Mouse (Mus musculus) embryo, embryonic 10.5 days (tissue): Measurements from ENCODE around the gene Olfr370.
A peak's percentile ranks its signal among the peaks of the same experiment; 100 is the strongest.

ENCODE experiments used
- DNase-seq: peaks from one replicate; pipeline ENCODE4 v3.0.0-alpha.2; 2015; ENCODE audit warnings: low spot score

Gene Olfr370

GRCm38 (mm10) chr8:83575561-83576515, 40.3 kb downstream of the Olfr370 start:
- DNase-seq: no peak

- no peak for DNase-seq
Measured at GRCm38 (mm10) chr8:83576516-83576895, 40.9 kb downstream of the Olfr370 start.

GRCm38 (mm10) chr8:83576921-83577320, 41.3 kb downstream of the Olfr370 start:
- DNase-seq: no peak

- no peak for DNase-seq
Measured at GRCm38 (mm10) chr8:83577384-83577791, 41.8 kb downstream of the Olfr370 start.

GRCm38 (mm10) chr8:83578131-83579055, 42.8 kb downstream of the Olfr370 start:
- DNase-seq: no peak

- no peak for DNase-seq
Measured at GRCm38 (mm10) chr8:83579676-83580075, 44.1 kb downstream of the Olfr370 start.

GRCm38 (mm10) chr8:83580826-83581225, 45.2 kb downstream of the Olfr370 start:
- DNase-seq: no peak

GRCm38 (mm10) chr8:83582226-83582625, 46.6 kb downstream of the Olfr370 start:
- DNase-seq: no peak

GRCm38 (mm10) chr8:83583236-83583635, 47.7 kb downstream of the Olfr370 start:
- no peak for DNase-seq

GRCm38 (mm10) chr8:83584771-83585170, 49.2 kb downstream of the Olfr370 start:
- DNase-seq: no peak

- DNase-seq: no peak
Measured at GRCm38 (mm10) chr8:83585333-83585732, 49.8 kb downstream of the Olfr370 start.

- no peak for DNase-seq
Measured at GRCm38 (mm10) chr8:83587644-83588043, 52.1 kb downstream of the Olfr370 start.

GRCm38 (mm10) chr8:83588886-83589285, 53.3 kb downstream of the Olfr370 start:
- no peak for DNase-seq

GRCm38 (mm10) chr8:83590488-83591023, 55.0 kb downstream of the Olfr370 start:
- no peak for DNase-seq

GRCm38 (mm10) chr8:83592682-83593081, 57.1 kb downstream of the Olfr370 start:
- no peak for DNase-seq

- DNase-seq: peak; percentile 44
Measured at GRCm38 (mm10) chr8:83593325-83594166, 58.0 kb downstream of the Olfr370 start.

GRCm38 (mm10) chr8:83594167-83595049, 58.8 kb downstream of the Olfr370 start:
- DNase-seq: peak; percentile 99
